Mouse (Mus musculus) testis, postnatal 14 days (tissue): ENCODE data around the gene Mrgprd.

Experiments
- DNase-seq: peaks from one replicate; pipeline ENCODE4 v3.0.0; 2021; ENCODE audit warnings: low spot score

The Mrgprd gene

DNA sequence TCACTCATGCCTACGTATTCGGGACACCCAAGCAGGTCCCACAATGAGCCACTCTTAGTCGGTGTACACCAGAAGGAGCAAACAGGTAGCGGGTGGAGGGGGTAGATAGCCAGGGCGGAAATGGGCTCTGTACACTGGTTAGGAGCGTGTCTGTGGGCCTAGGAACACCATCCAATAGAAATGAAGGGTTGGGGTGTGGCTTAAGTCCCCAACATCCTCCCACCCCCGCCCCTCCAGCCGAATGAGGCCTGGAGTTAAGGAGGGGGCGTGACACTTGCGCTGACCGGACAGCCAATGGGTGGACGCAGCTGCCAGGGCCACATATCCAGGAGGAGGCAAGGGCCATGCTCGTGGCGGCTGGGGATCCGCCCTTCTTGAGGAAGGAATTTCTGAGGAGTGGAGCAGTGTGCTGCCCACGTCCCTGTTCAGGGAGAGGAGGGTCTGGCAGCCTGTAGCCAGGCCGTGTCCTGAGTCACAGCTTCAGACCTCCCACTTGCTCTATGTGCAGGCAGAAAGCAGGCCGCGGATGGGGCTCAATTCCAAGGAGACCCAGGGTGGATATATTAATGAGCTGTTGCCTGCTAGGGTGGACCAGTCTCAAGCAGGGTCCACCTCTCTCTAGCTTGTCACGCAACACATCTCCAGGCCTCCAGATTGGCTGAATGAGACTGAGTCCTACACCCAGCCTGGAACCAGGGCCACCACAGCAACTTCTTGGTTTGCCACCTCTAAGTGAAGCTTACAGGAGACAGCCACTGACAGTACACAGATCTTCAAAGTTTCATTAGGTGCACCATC, 11.9 kb upstream of the Mrgprd start:
- DNase-seq, result peak; percentile 74

DNA sequence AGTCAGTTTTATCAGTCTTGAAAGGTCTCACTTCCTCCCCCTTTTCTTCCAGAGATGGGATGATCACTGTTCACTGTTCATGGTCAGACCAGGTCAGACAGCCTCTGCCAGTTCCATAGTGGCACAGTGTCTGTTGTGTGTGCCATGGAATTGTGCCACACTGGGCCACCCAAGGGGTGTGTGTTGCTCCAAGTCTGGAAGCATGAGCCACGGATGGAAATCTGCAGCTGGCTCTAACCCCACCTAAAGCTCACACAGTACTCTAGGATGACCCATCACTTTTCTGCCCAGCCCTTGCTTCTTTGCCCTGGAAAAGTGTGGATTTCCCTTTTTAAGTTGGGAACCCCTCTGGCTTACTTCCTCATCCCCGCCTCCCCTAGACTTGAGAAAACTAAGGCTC, 10.5 kb upstream of the Mrgprd start:
- no peak for DNase-seq

DNA sequence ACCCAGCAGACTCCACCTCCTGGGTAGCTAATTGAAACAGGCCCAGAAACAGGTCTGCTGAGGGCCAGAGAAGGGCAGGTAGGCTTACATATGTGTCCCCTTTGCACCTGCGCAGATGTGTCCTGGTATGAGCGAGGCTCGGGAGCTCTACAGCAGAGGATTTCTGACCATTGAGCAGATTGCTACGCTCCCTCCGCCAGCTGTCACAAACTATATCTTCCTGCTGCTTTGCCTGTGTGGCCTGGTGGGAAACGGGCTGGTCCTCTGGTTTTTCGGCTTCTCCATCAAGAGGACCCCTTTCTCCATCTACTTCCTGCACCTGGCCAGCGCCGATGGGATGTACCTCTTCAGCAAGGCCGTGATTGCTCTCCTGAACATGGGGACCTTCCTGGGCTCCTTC, 7.0 kb upstream of the Mrgprd start:
- DNase-seq, result no peak

DNA sequence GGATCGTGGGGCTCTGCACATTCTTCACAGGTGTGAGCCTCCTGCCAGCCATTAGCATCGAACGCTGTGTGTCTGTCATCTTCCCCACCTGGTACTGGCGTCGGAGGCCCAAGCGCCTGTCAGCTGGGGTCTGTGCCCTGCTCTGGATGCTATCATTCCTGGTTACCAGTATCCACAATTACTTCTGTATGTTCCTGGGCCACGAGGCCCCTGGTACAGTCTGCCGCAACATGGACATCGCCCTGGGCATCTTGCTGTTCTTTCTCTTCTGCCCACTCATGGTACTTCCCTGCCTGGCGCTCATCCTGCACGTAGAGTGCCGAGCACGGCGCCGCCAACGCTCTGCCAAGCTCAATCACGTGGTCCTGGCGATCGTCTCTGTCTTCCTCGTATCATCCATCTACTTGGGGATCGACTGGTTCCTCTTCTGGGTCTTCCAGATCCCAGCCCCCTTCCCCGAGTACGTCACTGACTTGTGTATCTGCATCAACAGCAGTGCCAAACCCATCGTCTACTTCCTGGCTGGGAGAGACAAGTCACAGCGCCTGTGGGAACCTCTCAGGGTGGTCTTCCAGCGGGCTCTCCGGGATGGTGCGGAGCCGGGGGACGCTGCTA, 6.5 kb upstream of the Mrgprd start:
- no peak for DNase-seq

DNA sequence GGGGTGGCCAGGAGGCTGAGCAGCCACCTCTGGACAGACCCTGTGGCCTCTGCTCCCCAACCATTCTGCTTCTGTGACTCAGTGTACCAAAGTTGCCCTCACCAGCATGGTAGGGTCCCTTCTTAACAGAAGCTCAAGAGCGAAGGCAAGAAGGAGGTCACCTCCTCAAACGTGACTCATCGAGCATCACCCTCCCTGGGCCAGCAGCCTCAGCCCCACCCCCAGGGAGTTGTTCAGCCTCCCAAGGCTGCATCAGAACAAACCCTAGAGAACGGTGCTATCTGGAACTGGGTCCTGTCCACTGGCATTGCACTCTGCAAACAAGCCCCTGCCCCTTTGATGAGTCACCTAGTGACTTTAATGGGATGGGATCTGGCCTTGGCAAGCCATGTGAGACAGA, 5.8 kb upstream of the Mrgprd start:
- DNase-seq, result no peak

DNA sequence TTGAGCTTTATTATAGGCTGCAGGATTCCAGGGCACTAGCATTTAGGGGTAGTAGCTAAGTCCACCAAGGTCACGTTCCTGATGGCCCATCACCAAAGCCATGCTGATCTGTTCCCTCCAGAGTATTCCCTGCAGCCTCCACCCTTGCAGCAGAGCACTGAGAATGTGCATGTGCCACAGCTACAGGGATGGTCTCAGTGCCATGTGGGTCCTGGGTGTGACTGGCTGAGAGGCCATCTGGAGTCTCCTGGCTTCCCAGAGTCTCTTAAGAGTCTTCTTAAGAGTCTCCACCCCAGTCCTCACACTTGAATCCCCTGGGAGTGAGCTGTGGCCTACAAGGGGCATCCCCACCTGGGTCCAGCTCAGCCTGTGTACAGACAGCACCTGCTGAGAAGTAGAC, 4.8 kb upstream of the Mrgprd start:
- no peak for DNase-seq

DNA sequence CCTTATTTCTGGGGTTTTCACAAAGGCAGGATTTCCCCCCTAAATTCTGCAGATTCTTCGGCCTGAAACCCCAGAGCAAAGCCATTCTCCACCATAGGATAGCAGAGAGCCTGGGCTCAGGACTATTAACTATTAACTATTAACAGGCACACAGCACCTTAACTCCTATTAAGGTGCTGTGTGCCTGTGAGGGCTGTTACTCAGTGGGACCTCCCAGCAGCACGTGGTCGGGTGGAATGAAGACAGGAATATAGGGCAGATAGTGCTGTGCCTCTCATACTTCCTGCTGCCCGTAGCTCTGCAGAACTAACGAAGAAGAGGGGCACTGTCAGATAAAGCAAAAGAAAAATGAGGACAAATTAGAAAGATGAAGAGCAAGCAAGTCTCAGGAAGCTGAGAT, 4.1 kb upstream of the Mrgprd start:
- no peak for DNase-seq

DNA sequence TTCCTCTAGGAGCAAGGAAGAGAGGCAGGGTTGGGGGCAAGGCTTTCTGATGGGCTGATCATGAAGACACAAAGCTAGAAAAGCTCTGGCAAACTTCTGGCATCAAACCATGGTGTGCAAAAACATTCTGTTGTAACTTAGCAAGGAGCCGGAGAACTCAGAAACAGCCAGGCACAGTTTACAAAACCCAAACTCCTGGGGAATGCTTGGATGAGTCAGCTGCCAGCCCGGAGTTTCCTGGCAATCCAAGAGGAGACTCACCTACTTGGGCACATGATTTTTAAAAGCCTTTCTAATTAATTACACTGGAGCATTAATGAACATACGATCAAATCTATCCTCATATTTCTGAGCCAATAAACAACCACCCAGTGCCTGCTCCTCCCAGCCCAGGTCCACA, 2.5 kb upstream of the Mrgprd start:
- no peak for DNase-seq

DNA sequence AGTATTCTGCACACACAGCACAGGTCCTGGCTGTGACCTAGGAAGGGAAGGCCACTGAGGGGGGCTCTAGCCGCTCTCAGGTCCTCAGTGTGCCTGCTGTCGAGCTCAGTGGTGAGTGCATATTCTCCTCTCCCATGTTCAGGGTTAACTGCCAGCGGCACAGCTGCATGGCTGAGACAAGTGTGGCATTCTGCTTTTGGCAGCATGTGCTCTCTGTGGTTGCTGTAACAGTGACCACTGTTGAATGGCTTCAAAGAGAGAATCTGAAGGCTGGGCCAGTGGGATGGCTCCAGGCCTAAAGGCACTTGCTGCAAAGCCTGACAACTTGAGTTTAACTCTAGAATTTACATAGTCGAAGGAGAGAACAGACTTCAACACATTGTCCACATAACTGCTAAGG, 2.9 kb downstream of the Mrgprd start:
- DNase-seq, result no peak

DNA sequence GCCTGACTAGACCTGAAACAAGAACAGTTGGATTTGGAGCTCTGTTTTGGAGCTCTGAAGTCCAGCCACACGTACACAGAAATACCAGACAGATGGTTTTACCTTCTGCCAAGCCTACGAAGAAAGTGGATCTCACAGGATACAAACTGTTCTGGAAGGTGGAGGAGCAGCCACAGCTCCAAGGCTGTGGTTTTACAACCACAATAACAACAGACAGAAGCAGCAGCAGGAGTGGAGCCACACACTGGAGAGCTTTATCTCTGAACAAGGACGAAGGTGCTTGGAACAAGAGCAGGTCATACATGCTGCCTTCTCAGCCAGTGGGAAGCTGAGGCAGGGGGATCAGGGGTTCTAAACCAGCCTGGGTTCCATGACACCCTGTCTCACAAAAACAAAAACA, 4.8 kb downstream of the Mrgprd start:
- DNase-seq, result no peak

DNA sequence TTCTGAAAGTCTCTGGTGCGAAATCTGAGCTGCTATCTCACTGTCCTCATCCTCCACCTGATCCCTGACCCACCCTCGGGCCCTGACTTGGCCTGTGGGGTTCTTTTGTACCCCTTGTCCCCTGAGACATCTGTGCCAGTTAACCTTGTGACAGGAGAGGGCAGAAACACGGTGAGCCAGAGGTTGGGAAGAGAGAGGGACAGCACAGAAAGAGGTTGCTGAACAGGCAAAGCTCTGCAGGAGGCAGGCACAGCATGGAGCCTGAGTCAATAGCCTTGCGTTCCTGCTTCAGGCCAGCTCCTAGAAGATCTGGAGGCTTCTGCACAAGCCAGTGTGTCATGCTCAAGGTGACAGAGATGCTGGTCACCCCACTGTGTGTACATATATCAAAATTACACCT, 9.0 kb downstream of the Mrgprd start:
- no peak for DNase-seq

DNA sequence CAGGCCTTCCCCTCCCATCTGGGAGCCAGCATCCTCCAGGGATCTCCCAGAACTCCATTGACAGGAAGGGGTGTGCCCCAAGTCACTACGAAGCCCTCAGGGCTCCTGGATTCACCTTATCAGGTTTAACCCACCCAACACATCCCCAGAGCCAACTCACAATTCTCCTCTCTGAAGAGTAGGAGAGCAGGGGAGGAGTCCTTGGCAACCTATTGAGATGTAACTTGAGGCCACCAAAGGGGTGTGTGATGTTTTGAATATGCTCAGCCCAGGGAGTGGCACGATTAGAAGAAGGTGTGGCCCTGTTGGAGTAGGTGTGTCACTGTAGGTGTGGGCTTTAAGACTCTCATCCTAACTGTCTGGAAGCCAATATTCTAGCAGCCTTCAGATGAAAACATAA, 11.1 kb downstream of the Mrgprd start:
- DNase-seq, result no peak

DNA sequence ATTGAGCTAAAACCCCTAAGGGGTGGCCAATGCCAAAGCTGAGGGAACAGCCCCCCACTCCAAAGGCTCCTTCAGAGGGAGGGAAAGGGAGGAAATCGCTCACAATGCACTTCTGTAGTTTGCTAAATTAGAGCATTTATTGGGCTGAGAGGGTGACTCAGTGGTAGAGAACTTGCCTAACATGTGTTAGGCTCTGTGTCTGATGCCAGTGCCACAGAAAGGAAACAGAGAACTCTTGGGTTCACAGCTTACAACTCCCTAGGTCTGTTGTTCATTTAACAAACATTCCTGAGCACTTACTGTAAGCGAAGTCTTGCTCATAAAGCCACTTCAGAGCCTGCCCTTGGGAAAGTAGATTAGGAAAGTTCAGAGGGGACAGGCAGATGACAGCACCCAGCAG, 15.3 kb downstream of the Mrgprd start:
- no peak for DNase-seq

DNA sequence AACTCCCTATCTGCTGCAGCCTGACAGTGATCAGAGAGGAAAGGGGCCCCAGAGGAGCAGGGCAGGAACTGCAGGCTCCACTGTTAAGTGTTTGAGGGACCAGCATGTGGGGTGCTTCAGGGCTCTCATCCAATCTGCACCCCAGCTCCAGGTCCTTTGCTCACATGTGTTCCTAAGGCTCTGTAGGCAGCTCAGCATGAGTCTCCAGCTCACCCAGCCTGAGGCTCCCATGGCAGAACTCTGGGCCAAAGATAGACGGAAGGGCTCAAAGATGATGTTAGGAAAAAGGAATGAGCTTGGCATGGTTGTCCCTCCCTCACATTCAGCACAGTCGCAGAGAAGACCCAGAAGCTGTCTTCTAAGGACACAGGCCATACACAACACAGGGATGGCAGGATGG, 16.0 kb downstream of the Mrgprd start:
- no peak for DNase-seq

DNA sequence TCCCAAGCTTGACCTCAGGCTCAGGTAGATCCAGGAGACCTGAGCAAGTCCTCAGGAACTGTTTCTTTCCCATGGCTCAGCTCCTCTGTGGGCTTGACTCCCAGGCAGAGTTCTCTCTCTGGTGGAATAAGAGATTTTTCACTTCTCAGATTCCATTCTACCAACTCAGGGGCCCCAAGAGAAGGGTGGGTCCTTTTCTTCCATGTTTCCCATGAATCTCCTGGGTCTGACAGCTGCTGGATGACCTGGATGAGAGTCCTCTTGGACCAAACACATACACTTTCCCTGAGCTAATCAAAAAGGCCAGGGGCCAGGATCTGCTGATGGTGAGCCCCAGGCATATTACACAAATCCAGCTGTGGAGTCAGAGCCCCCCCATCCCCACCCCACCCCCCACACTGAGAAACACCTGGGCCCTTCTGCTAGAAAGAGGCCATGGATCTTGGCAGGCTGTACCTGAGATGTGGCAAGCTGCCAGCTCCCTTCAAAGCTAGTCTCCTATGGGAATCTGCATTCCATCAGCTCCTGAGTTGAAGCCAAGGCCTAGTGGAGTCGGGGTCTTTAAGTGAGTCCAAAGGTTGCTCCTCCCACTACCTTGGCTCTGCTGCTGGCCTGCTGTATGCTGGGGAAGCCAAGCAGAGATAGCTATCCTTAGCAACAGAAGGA, 17.9 kb downstream of the Mrgprd start:
- no peak for DNase-seq

DNA sequence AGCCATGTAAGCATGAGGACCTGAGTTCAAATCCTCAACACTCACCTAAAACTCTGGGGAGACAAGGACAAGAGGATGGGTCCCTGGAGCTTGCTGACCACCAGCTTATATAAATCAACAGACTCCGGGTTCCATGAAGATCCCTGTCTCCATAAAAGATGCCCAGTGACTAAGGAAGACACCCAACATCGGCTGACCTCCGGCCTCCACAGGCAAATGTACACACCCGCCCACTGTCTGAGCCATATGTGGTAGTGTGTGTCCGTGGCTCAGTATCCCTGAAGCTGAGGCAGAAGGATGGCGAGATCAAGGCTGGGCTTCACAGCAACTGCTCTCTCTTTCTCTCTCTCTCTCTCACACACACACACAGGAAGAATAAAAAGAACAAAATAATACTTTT, 19.3 kb downstream of the Mrgprd start:
- no peak for DNase-seq

DNA sequence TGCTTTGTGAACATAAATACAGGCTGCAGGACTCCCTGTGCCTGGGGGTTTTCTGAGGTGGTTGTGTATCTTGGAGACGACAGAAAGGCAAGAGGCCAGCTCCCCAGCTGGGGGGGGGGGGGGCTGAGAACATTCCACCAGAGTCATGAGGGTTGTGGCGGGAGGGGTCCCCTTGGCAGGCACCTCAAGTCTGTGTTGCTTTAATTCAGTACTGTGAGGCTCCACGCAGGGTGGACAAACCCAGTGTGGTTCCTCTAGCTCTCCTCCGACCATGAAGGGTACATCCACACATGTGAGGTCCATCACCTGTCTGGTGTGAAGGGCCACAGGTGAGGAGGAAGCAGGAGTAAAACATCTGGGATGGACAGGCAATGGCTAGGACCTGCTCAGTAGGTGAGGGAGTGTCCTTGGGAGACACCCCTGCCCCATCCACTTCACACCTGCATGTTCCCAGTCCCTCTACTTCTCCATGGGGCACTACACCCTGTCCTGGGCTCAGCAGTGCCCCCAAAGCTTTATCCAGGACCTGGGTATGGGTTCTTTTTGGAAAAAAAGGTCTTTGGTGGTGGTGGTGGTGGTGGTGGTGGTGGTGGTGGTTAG, 19.9 kb downstream of the Mrgprd start:
- DNase-seq, result no peak

DNA sequence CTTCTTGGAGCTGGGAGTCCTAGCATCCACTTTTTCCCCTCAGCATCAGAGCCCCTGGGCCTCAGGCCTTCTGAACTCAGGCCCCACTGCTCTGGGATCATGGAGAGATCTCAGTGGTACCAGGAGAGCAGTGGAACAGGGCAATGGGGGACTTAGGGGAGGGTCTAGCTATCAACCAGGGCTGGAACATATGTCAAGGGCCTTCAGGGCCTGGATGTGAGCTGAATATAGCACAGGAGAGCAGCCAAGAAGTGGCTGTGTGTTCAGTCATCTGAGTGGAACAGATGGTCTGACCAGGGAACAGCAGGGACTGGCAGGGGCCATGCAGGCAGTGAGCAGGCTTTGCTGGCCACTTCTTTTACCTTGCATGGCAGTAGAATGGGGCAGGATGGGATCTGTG, 20.6 kb downstream of the Mrgprd start:
- no peak for DNase-seq

DNA sequence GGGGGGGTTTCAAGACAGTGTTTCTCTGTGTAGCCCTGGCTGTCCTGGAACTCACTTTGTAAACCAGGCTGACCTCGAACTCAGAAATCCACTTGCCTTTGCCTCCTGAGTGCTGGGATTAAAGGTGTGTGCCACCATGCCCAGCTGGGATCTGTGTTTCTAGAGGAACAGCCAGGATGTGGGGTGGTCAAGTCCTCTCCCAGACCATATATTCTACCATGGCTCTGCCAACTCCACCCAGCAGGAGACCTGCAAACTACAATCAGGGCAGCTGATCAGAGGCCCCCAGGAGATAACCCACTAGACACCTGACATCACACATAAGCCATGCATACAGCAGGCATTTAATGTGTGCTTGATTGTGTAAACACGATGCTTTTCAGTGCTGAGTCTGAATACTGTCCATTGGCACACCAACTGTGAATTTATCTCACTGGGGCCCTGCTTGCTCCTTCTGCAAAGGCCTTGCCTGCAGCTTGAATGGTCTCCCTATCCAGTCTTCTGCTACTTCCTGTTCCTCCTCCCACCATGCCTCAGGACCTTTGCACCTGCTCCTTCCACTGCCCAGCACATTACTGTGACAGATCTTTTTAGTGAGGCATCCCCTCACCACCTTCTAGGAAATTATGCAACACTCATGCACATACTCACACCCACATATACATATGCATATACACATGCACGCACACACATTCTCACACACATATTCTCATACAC, 21.1 kb downstream of the Mrgprd start:
- no peak for DNase-seq

DNA sequence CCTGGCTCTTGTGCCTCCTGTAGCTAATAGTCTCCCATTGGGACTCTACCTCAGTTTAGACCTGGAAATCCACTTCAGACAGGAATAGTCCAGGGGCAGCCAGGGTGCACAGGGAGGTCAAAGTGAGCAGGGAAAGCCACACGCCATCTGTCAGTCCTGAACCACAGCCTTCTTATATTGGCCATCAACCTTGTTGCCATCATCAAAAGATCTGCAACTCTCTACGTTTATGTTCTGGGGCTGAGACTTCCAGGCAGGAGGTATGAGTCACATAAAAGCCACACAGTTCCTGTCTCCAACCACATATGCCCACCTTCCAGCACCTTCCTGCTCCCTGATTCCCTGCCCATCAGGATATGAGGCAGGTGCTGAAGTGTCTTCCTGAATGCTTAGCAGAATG, 23.3 kb downstream of the Mrgprd start:
- no peak for DNase-seq

DNA sequence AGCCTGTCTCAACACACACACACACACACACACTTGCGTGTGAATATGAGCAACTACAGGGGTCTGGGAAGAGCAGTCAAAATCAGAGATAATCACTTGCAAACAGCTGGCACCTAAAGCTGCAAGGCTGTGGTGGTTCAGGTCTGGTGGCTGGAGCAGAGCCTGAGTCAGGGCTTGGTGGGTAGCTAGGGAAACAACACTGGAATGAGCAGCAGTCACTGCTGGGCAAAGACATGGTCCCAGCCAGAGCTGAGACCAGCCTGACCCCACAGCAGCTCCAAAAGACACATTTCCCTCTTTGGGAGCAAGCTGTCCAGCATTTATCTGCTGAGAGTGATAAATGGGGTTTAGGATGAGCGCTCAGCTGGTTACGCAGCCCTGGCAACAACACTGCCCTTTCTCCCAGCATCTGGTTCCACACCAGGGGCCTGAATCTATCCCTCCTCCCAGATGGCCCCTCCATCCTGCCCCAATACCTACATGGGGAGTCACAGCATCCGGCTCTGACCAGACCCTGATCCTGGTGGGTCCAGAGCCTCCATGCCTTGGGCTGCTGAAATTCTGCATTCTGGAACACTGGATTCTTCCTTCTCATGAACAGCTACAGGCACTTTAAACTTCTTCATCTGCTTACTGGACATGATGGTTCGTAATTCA, 25.7 kb downstream of the Mrgprd start:
- DNase-seq, result no peak
